Mouse (Mus musculus) urinary bladder, postnatal 36 days (tissue): Measurements from ENCODE around the gene Exosc10.

ENCODE experiments used
- DNase-seq, 2 experiments: peaks; one replicate each; pipeline ENCODE4 v3.0.0; 2022; ENCODE audit warnings: low spot score in 2 of 2, mixed read lengths in 1 of 2

The Exosc10 gene

DNA sequence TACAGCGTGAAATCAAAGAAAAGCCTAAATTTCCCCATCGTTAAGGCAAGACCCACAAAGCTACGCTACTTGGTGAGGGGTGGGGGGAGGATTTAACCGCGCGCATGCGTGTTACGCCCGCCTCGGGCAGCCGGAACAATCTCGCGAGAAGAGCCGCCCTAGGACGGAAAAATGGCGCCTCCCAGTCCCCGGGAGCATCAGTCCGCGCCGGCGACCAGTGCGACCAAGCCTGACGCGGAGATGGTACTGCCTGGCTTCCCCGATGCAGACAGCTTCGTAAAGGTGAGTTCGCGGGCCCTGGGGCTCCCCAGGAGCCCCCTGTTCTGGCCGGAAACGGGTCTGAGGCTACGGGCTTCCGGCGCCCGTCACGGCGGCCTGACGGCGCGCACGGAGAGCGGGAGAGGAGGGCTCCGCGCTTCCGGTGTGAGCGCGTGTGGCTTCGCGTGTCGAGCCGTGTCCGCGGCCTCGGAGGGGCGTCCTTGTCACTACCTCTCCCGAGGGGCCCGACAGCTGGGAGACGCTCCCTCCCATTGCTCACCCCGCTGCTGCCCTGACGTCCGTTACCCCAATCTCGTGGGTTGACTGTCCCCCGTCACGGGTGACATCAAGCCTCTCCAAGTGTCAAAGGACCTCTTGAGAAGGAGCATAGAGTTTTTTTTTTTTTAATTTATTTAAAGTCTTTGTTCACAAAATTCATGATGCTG is at the start of gene Exosc10:
Exosc10 (plus strand) TSS at position 133 of the 704 bp plus-strand sequence.
- peak; percentile 80 to 85 for DNase-seq

DNA sequence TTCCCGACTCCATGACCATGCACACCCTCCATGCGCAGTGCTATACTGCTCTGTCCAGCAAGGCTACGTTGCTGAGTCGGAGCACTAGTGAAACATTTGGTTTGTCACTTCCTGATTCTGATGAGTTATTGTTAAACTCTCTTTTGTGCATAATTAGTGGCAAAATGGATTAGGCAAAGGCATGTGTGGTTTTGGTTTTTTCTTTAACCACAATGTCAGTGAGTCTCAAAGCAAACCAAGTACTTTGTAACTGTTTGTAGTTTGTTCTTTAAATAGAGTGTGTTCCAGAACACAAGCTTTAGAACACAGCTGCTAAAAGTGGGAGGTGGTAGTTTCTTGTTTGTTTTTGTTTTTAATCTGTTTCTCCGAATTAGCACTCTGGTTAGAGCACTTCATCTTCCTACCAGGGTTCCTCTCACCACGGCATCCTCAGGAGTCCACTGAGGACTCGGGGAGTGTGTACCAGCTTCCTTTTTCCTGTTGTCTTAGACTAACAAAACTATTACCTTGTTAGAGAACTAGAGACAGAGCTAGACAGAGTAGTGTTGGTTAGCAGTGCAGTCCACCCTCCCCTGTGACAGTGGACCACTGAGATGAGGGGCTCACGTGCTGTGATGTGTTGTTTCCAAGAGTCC is 48.7 kb upstream of the Exosc10 start:
- DNase-seq: no peak

DNA sequence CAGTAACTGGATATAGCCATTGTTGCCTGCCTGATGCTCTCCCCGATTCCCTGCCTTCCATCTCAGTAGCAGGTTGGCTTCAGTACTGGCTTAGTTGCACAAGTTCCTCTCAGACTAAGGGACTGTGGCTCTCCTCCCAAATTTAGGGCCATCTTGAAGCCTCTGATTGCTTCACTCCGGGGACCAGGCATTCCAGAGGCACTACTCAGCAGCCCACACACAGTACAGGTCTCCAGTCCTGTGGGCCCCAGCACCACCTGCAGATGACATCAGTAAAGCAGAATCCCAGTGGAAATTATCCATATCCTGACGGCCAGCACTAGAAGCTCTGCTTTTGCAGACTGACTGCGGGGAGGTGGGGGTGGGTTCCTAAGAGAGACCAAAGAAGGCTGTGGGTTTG is 47.5 kb upstream of the Exosc10 start:
- no peak for DNase-seq

DNA sequence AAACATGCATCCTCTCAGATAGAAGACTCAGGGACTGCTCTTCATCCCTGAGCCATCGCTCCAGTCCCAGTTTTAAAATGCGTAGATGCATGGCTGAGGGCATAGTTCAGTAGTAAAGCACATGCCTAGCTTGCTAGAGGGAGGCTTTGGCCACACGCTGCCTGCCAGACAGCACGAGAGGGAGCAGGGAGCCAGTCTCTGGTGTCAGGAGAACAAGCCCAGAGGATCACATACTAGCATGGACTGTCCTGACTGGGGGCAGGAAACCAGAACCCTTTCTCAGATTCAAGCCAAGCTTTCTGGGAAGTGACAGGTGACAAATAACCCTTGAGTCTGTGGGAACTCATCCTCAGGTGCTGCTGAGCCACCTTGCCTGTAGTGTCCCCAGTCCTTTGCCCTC is 46.9 kb upstream of the Exosc10 start:
- no peak for DNase-seq

DNA sequence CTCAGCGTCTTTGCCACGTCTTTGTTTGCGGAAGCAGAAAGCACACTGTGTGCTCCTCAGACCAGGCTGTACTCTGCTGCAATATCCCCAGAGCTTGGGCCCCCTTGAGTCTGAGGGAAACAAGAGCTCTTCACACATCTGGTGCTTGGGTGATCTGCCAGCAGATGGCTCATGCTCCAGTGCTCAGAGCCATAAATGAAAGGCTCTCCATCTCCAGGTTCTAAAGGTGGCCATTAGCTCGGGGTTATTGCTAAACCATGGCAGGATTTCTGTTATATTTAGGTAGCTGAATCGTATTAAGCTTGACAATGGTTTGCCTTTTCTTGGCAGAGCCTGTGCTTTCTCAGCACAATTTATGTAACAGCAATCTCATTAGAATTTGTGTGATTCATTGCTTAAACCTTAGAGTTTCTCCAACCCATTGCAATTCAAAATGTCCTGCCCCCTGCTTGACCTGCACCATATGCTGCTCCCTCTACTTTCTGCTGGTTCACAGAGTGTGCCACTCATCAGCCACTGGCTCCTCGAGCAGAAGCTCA is 45.1 kb upstream of the Exosc10 start:
- no peak for DNase-seq

DNA sequence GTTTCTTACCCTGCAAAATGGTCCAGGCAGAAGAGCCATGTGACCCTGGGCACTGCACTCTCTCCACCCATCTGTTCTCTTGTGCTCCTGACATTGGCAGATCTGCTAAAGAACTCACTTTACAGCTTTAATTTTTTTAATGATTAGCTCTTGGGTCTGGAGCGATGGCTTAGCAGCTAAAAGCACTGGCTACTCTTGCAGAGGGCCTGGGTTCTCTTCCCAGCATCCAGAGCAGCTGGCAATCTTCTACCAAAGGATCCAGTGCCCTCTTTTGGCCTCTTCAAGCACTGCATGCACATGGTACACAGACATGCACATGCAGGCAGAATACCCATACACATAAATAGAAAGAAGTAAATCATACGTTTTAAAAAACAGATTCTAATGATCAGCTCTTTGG is 42.9 kb upstream of the Exosc10 start:
- DNase-seq: no peak

DNA sequence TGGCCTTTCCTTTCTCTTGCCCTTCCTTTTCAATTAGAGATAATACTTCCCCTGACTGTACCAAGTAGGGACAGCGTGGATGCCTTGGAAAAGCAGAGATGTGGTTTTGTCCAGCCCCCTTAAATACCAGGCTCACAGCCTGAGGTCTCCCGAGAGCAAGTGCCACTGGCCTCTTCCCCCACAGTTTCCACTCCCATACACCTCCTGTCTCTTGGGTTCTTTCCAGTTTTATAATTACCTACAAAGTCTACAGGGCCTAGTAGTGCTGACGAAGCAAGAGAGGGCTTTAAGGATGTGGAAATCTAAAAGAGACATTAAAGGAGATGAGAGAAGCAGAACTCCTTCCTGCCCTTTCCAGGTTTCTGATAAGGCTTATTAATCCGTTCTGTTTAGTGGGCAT is 40.4 kb upstream of the Exosc10 start:
- DNase-seq: no peak

DNA sequence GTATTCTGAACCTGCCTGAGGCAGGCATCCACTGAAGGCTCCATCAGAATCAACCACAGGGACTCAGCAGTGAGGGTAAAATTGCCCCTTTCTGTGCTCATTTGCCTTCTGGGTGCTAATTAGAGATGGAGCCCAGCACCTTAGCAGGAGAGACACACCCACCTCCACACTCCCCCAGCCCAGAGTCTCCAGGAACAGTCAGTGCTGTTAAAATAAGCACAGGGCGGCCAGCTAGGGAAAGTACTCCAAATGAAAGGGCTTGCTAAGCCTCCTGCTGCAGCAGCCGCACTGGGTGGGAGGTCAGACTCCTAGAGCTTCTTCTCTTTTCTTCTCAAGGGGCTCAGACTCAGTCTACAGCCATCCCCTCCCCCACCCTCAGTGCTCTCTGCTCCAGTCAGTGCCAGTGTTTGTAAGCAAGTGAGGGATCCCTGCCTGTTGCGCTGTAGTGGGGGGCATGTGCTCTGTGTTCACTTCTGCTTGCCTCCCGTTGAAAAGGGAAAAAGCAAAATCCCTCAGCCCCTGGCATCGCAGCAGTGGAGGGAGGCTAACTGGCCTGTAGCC is 39.9 kb upstream of the Exosc10 start:
- no peak for DNase-seq

DNA sequence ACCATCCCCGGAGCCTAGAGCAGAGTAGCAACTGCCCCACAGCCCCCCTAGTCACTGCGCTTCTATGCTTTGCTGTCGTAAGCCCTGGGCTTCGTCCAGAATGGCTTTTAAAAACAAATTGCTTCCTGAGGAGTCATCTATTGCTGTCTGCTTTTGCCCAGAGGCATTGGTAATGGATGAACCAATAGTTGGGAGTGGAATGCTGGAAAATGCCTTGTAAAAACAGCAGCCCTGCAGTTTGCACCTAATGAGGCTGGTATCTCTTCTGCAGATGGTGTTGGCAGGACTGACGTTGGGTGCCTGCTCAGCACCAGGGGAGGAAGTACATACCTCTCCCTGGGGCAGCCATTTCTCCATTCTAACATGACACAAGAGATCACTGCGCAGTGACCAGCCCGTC is 34.7 kb upstream of the Exosc10 start:
- DNase-seq: no peak

DNA sequence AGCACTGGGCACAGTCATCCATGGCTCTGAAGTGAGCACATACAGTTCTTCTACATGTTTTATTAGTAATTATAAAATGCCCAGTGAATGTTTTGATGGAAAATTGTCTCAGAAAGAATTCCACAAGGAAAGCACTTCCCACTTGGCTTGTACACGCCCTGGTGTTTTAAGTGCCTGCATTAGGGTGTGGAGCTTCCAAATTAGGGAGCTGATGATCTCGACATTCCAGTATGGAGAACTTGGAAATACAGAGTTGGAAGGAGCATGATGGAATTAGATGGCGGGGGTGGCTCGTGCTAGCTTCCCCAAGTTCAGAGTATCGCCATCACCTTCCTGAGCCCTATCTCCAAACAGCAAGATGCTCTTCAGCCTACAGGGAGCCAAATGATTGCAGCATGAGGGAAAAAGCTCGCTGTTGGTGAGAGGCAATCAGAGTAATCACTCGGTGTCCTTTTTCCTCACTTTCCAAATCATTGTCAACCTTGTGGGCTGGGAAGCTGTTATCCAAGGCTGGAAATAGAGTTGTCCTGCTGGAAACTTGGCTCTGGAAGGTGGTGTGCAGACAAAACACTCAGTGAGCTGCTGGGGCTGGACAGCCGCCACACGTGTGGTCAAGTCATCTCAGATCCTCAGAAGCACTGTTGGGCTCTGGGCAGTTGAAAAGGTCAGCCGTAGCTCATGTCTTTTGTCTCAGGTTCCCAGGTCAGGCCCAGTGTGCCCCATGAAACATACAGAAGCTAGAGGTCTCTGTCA is 30.9 kb upstream of the Exosc10 start:
- DNase-seq: no peak

DNA sequence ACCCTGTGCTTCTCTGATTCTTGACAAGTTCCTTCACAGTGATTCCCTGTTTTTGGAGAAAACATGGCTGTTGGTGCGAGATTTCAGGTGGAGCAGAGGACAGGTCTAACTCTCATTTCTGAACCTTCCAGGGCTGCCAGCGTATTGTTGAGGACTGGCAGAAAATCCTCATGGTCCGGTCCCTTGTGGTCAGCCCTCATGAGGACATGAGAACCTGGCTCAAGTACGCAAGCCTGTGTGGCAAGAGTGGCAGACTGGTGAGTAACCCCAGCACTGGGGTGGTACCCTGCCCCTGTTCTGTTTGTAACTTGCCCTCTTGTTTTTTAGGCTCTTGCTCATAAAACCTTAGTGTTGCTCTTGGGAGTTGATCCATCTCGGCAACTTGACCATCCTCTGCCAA is 27.9 kb upstream of the Exosc10 start:
- DNase-seq: no peak

DNA sequence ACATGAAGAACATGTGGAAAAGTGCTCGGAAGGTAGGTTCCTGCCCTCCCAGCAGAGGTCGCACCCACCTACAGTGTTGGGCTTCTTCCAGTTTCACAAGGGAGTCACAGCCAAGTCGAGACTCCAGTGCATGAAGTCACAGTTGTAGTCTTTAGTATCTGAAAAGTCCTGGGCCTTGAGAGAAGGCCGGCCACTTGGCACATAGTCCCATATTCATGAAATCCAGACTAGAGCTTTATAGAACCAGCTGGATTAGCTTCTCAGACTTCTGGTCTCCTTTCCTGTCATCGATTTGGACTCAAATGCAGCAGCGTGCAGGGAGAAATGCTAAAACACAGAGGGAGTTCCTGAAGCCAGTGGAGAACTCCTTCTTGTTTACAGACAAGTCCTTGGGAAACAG is 27.5 kb upstream of the Exosc10 start:
- DNase-seq: no peak

DNA sequence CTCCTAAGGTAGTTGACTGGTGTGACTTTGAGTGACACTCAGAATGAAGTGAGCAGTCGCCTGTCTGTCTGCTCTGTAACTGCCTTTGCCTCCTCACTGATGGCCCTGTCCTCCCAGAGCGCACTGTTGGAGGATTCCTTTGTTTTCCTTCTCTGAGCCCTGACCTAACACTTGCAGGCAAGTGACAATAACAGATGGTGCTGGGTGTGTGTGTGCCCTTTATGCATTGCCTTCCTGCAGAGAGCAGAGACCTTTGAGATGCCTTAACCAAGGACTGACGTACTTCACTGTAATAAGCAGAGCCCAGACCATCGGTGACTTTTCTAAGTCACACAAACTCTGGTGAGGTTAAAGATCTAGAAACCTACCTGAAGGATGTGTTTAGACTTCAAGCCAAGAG is 26.9 kb upstream of the Exosc10 start:
- no peak for DNase-seq

DNA sequence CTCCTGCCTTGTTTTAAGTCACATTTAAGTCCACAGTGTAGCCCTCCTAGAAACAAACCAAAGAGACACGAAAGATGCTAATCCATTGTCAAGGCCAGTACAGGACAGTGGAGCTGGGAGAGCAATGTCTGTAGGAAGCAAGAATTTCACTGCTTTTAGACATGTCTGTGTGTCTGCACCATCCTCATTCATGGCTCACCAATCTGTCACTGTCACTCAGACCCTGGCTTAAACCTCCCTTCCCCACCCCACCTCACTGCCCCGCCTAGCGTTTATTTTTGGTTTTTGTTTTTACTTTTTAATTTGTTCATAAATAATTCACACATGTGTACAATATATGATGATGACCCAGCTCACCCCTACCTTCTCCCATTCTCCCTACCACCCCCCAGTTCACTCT is 25.7 kb upstream of the Exosc10 start:
- DNase-seq: no peak

DNA sequence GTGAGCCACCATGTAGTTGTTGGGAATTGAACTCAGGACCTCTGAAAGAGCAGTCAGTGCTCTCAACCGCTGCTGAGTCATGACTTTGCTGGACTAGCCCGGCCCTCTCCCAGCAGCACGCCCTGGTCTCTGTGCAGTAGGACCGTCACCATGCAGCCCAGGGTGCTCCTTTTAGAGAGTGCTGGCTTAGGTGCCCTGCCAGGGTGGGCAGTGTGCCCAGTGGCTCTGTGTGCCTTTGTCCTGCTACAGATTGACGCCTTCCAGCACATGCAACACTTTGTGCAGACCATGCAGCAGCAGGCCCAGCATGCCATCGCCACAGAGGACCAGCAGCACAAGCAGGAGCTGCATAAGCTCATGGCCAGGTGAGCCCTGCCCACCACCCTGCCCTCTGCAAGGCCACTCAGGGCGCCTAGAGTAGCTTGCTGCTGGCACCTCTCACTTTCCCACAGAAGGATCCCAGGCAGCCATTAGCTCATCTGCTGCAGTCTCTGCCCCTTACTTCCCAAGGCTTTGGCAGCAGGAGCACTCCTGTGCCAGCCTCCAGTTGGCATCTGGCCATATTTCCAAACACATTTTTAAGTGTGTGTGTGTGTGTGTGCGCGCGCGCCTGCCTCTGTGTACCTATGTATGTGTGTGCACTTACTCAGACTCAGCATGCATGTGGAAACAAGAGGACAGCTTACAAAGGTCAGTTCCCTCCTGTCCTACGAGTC is 24.5 kb upstream of the Exosc10 start:
- DNase-seq: peak in 1 of 2 experiments; percentile 50

DNA sequence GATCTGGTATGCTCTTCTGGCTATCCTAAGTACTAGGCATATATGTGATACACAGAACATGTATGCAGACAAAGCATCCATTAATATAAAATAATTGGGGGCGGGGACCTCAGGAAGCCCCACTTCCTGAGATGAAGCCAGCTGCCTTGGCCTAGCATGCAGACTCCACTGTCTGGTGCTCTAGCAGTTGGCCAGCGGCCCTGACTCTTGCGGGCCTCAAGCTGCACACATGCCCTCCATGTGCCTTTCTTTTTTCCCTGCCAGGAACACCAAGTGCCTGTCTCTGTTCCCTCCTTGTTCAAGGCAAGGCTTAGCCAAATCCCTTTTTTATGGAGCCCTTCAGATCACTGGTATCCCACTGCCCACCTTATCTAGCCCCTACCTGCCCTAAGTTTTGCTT is 22.4 kb upstream of the Exosc10 start:
- no peak for DNase-seq

DNA sequence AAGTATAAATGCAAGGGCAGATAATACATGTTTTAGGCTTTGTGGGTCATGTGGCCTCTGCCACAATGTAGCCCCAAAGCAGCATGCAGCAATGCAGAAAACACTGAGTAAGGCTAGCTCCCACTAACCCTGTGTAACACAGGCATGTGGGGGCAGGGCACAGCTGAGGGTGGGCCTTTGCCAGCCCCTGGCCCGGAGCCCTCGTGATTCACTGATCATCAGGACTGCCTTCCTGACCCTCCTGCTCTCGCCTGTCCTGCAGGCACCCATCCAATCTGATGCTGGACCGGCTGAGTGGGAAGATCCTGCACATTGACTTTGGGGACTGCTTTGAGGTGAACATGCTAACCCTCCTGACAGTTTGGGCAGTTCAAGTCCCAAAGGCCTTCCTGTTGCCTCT is 9.1 kb upstream of the Exosc10 start:
- no peak for DNase-seq

DNA sequence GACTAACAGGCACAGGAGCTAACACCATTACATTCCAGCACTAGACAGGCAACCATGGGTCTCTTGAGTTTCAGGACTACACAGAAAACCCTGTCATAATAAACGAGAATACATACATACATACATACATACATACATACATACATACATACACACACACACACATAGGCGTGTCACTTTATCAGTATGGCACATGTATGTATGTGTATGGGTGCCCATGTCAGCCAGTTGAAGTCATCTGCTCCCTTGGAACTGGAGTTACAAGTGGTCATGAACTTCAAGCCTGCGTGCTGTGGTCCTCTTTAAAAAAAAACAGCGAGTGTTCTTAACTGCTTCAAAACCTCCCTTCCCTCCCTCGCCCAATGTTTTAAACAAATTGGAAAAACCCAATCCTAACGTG is 463 bp upstream of the Exosc10 start:
- no peak for DNase-seq

DNA sequence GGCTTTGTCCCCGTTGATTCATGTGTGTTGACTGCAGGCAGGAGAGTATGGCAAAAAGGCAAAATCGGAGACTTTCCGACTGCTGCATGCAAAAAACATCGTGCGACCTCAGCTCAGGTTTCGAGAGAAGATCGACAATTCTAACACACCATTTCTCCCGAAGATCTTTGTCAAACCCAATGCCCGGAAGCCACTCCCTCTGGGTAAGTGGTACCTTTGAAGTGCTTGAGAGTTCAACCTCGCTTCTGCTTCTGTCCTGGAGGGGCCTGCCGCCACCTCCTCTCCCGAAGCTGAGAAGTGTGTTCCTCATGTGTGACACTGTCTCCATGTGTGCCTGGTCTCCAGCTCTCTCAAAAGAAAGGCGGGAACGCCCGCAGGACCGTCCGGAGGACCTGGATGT is 4.4 kb downstream of the Exosc10 start:
- no peak for DNase-seq

DNA sequence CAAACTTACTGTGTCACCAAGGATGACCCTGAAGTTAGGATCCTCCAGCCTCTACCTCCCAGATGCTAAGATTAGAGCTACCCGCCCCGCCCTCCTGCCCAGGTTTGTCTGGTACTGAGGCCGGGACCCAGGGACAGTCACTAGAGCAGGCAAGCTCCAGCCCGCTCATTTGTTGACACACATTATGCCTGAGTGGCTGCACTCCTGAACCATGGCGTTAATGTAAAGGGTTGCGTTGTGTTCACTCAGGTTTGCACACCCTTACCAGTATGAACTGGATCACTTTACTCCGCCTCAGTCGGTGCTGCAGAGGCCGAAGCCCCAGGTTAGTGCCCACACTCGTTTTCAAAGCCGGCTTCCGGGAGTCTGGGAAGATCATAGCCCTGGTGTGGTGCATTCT is 5.4 kb downstream of the Exosc10 start:
- peak; percentile 46 to 65 for DNase-seq

DNA sequence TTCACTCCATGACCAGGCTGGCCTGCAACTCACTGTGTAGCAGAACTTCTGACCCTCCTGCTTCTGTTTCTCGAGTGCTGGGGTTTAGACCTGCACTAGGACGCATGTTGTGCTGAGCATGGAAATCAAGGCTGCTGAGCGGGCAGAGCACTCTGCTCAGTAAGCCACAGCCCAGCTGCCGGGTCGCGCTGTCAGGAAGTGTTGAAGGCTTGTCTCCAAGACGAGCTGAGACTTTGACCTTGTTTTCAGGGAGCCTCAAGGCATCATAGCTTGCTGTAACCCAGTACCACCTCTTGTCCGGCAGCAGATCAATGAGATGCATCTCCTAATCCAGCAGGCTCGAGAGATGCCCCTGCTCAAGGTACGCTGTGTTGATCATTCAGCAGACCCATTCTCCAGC is 11.9 kb downstream of the Exosc10 start:
- DNase-seq: no peak
